Mouse (Mus musculus) stomach, postnatal 0 days (tissue): ENCODE measurements around the gene Spata31d1a.

Experiments
- CTCF ChIP-seq: IDR thresholded peaks from 2 replicates; pipeline ENCODE4 v1.5.1; 2016; ENCODE audit warnings: antibody characterized with exemption, low read depth, mild to moderate bottlenecking, moderate library complexity
- EP300 ChIP-seq: optimal IDR thresholded peaks from 2 replicates; pipeline ENCODE3; 2016; ENCODE audit warnings: antibody characterized with exemption

DNA sequence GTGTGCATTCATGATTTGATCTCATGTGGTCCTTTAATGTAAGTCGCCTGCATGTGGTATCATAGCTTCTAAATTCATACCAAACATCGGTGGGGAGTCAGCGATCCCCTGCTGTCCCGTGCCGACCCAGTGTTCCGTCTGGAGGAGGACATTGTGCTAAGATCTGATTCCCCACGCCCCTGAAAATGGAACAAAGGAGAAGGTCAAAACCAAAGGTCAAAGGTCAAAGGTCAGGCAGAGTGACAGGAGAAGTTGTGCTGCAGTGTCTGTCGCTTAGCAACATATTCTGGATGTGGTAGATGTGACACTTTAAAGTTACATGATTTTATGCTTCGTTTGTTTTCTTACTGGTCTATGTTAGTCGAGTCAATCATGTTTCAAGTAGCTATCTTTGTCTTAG is 18.7 kb downstream of the Spata31d1a start:
- no peak for TF ChIP-seq CTCF
- TF ChIP-seq EP300, result no peak
